Mouse (Mus musculus) olfactory bulb, adult 2 months (tissue): ENCODE results near the gene Emp3.

Experiments used
- CTCF ChIP-seq: fragments of 200-500 bp; IDR thresholded peaks from 2 replicates; pipeline ENCODE4 v1.5.1; 2012; ENCODE audit warnings: low read depth, mild to moderate bottlenecking, low read length, moderate library complexity; ENCODE audit not compliant: insufficient read depth
- POLR2A ChIP-seq: fragments of 200-500 bp; IDR thresholded peaks from 2 replicates; pipeline ENCODE4 v1.6.1; 2012; ENCODE audit warnings: mild to moderate bottlenecking, low read depth, low read length, moderate library complexity; ENCODE audit not compliant: insufficient read depth

DNA sequence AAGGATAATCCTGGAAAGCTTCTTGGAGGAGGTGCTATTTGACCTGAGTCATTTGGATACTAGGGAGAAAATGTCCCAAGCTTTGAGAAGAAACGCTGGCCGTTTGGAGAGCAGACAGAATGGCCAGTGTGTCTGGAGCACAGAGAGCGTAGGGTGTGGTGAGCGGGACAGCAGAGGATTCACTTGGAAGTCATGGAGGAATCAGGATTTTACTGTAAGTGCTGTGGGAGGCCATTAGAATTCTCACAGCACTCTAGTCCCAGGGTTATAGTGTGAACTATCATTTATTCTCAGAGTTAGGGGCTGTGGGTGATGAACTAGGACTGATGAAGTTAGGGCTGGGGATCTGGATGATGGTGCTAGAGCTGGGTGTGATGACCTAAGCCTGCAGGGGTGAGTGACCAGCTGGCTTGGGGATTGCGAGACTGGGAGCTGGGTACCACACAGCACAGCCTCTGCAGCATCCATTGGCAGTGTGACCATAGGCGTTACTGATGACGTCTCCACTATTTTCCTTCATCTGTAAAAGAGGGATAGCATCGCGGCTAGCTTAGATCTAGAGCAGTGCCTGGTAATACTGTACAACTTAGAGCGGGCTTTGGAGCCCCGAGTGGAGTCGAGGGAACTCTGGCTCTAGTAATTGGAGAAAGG lies 871 bp upstream of the Emp3 start:
- TF ChIP-seq CTCF (no peak), POLR2A (no peak)
